In the genomic region with DNA sequence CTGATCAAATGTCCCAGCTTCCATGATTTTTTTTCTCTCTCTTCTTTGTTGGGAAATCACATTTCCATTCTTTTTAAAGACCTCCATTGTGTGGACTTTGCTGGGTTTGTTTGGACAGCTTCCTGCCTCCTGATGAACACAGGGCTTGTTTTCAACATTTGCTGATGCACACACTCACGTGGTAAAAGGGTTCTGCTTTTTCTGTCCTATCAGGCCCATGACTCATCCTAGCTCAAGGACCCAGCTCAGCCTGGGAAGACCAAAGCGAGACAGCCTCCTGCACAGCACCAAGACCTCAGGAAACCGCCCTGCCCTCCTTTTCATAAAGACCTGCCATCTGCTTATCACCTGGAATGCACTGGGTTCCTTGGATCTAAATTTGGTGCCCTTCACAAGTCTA, we compare ENCODE assay signal across 20 mouse cellular contexts. TPM values are rescaled to one million over a fixed set of nuclear protein-coding genes. Genes with fewer than 3 reads are reported as not detected.
DNase-seq lines count a peak whose midpoint lies in the region; ATAC-seq and TF ChIP-seq lines count a peak whose summit lies in the region.
"Had no signal": no experiment of that assay in that cellular context is flagged by ENCODE, and none has a peak within 500 bp of the region (broad histone marks: within the 10 kb centered on the region; RNA-seq: fewer than 3 reads in every experiment).

No protein-coding gene starts in this region.

- H3K79me2 ChIP-seq in macrophage (ENCODE audit: inconsistent target), result no peaks in the 10 kb centered on the region

- no peaks in the 10 kb centered on the region for H3K4me1 ChIP-seq in lung, postnatal 0 days (ENCODE audit: insufficient read depth, low read depth, low read length)
- H3K4me1 ChIP-seq: heart, embryonic 15.5 days; midbrain, embryonic 12.5 days; stomach, embryonic 15.5 days had no signal

- H3K27me3 ChIP-seq in lung, postnatal 0 days (replicated peaks; ENCODE audit: insufficient read depth, low read length), result no peaks in the 10 kb centered on the region
- H3K27me3 ChIP-seq: stomach, embryonic 15.5 days had no signal

- WGBS in lung, postnatal 0 days, result 35% methylated on average over 3 of the region's 3 CpGs
- WGBS in macrophage (ENCODE audit: missing documents), result 26% methylated on average over 3 of the region's 3 CpGs

- H3K36me3 ChIP-seq in lung, postnatal 0 days (ENCODE audit: insufficient read depth, low read length), result no peaks in the 10 kb centered on the region
- H3K36me3 ChIP-seq in macrophage (ENCODE audit: inconsistent target), result no peaks in the 10 kb centered on the region
- H3K36me3 ChIP-seq: heart, embryonic 15.5 days; hindbrain, embryonic 10.5 days; midbrain, embryonic 12.5 days; stomach, embryonic 15.5 days had no signal

- TF ChIP-seq EP300 in lung, postnatal 0 days (IDR thresholded peaks at IDR 0.05), result no peak

- no peak for TF ChIP-seq CTCF in lung, postnatal 0 days (IDR thresholded peaks at IDR 0.05)

- no peak overlapping the region for H3K27ac ChIP-seq in lung, postnatal 0 days (ENCODE audit: low read length)
- peak overlapping the region; percentile 82 for H3K27ac ChIP-seq in macrophage
- H3K27ac ChIP-seq: heart, adult 2 months; heart, embryonic 15.5 days; hindbrain, embryonic 10.5 days; midbrain, embryonic 12.5 days; stomach, embryonic 15.5 days had no signal

- H3K4me2 ChIP-seq in lung, postnatal 0 days (replicated peaks; ENCODE audit: low read depth, low read length), result no peak overlapping the region
- H3K4me2 ChIP-seq: heart, embryonic 15.5 days; midbrain, embryonic 12.5 days; stomach, embryonic 15.5 days had no signal

- no peak overlapping the region for H3K4me3 ChIP-seq in lung, postnatal 0 days (ENCODE audit: low read depth, low read length)
- no peak overlapping the region for H3K4me3 ChIP-seq in macrophage (ENCODE audit: inconsistent target)
- H3K4me3 ChIP-seq: erythroblast, embryonic 14.5 days; heart, adult 2 months; heart, embryonic 15.5 days; hindbrain, embryonic 10.5 days; midbrain, embryonic 12.5 days; stomach, embryonic 15.5 days had no signal

- no peak for DNase-seq in frontal cortex, postnatal 10 days (ENCODE audit: low spot score in 2 of 2)
- peak; percentile 57 for DNase-seq in lung, postnatal 0 days (ENCODE audit: low spot score)
- DNase-seq in lung, postnatal 14 days, result no peak
- DNase-seq in adrenal gland, postnatal 10 days, result peak; percentile 57
- DNase-seq in kidney, adult 11 months, result no peak
- DNase-seq: cerebellum, postnatal 36 days; forebrain, postnatal 0 days; heart, adult 2 months; kidney, postnatal 4 days; lung, postnatal 36 days; thymus, adult 2 months had no signal

- no peak overlapping the region for H3K9ac ChIP-seq in lung, postnatal 0 days (replicated peaks; ENCODE audit: low read depth)
- H3K9ac ChIP-seq: forebrain, postnatal 0 days; heart, embryonic 15.5 days; midbrain, embryonic 12.5 days; stomach, embryonic 15.5 days had no signal

- peak; percentile 61; the same call in 1 of the 2 replicates for ATAC-seq in frontal cortex, adult (ENCODE audit: low TSS enrichment)
- peak; percentile 30 for ATAC-seq in lung, postnatal 0 days
- no peak for ATAC-seq in megakaryocyte, adult 5-6 weeks (ENCODE audit: poor library complexity, severe bottlenecking)
- ATAC-seq: forebrain, postnatal 0 days; inflammation-experienced regulatory T-cells, adult 6 months had no signal

- H3K9me3 ChIP-seq in lung, postnatal 0 days (ENCODE audit: low read length), result no peaks in the 10 kb centered on the region
- H3K9me3 ChIP-seq: midbrain, embryonic 12.5 days; stomach, embryonic 15.5 days had no signal

RNA-seq across cellular contexts. Expression of gene Pgbd5, which starts 15.9 kb away (rescaled TPM):
- polyA plus RNA-seq in lung, postnatal 0 days (2015; fragmentation: Nextera tagmentation; extraction: Ambion mirVana), result 5.0 and 5.6 TPM in 2 replicates
- total RNA-seq in adrenal gland, postnatal 10 days (2021), result 1 to 10 TPM; 4.4 to 6.8 TPM
- total RNA-seq in macrophage (2018; cell fraction: chromatin; rRNA removed), result 1 to 10 TPM in 17 of 26 experiments, under 1 TPM in 7, not detected in 2; 0.33 to 6.3 (median 1.5) TPM
- 1 to 10 TPM in 11 of 26 experiments, under 1 TPM in 15; 0.38 to 2.1 (median 0.90) TPM for total RNA-seq in macrophage (2018; cell fraction: cytosol; rRNA removed)
- total RNA-seq in macrophage (2018; cell fraction: nucleus; rRNA removed), result 1 to 10 TPM in 7 of 26 experiments, under 1 TPM in 18, not detected in 1; 0.16 to 4.5 (median 0.81) TPM
- polyA plus RNA-seq in macrophage (2018), result 0.25 to 2.4 TPM (median 0.39 TPM) in 3 replicates
- 0.09 TPM in 1 of 2 replicates, not detected in the other for total RNA-seq in megakaryocyte, adult 5-6 weeks (2015)
- total RNA-seq in megakaryocyte, adult 5-6 weeks (2017), result not detected in 2 replicates
- polyA plus RNA-seq: erythroblast, embryonic 14.5 days; inflammation-experienced regulatory T-cells, adult 6 months had no signal

Comparison
In these comparisons a context has a peak if more than half of its experiments do, and no peak if none do; other contexts are left out.
1. DNase-seq: peak in lung, postnatal 0 days (single experiment) and adrenal gland, postnatal 10 days (single experiment); none in frontal cortex, postnatal 10 days (0 of 2), lung, postnatal 14 days (single experiment) and kidney, adult 11 months (single experiment).
2. RNA of gene Pgbd5, which starts 15.9 kb away (total RNA-seq): 4.4 to 6.8 TPM in adrenal gland, postnatal 10 days; 0.09 TPM in megakaryocyte, adult 5-6 weeks; every median in the first group is over 4 times any median in the second.